20 mouse cellular contexts compared by ENCODE assay signal in genomic region chr12:51939848-51940247, GRCm38 (mm10).
"Had no signal": no experiment of that assay in that cellular context is flagged by ENCODE, and none has a peak within 500 bp of the region (broad histone marks: within the 10 kb centered on the region; RNA-seq: fewer than 3 reads in every experiment).

No protein-coding gene starts in this region.

- H3K4me3 ChIP-seq: liver, embryonic 12.5 days; lung, embryonic 15.5 days; midbrain, embryonic 10.5 days; midbrain, embryonic 12.5 days; myocyte; neural tube, embryonic 13.5 days; neural tube, embryonic 15.5 days had no signal

- ATAC-seq: liver, embryonic 12.5 days; midbrain, embryonic 16.5 days had no signal

- H3K4me2 ChIP-seq: liver, embryonic 12.5 days; lung, embryonic 15.5 days; midbrain, embryonic 12.5 days; neural tube, embryonic 13.5 days; neural tube, embryonic 15.5 days had no signal

- H3K27me3 ChIP-seq: liver, embryonic 12.5 days; lung, embryonic 15.5 days; midbrain, embryonic 12.5 days; neural tube, embryonic 13.5 days; neural tube, embryonic 15.5 days had no signal

- DNase-seq: lung, adult 18-20 months; lung, postnatal 36 days; midbrain, embryonic 14.5 days; retina, postnatal 1 day; right cerebral cortex, adult 18-20 months; right cerebral cortex, postnatal 25 days; right cerebral cortex, postnatal 4 days; spleen, adult 18-20 months; thymus, adult 18-20 months; thymus, postnatal 14 days; thymus, postnatal 36 days had no signal

- H3K9ac ChIP-seq: liver, embryonic 12.5 days; liver, embryonic 14.5 days; lung, embryonic 15.5 days; midbrain, embryonic 12.5 days; neural tube, embryonic 13.5 days; neural tube, embryonic 15.5 days had no signal

- H3K9me3 ChIP-seq: liver, embryonic 12.5 days; lung, embryonic 15.5 days; midbrain, embryonic 10.5 days; midbrain, embryonic 12.5 days; neural tube, embryonic 13.5 days; neural tube, embryonic 15.5 days had no signal

- H3K4me1 ChIP-seq: liver, embryonic 12.5 days; lung, embryonic 15.5 days; midbrain, embryonic 10.5 days; midbrain, embryonic 12.5 days; neural tube, embryonic 13.5 days; neural tube, embryonic 15.5 days had no signal

- H3K27ac ChIP-seq: liver, embryonic 12.5 days; liver, embryonic 14.5 days; midbrain, embryonic 10.5 days; midbrain, embryonic 12.5 days; neural tube, embryonic 13.5 days; neural tube, embryonic 15.5 days had no signal
